Mouse (Mus musculus): ENCODE measurements at regions not wholly inside any gene's neighbourhood (a gene's known extent, or its start where the extent isn't known, plus 50 kb on each side); places are given as distances from the start of the nearest gene placed in this dataset.

DNA sequence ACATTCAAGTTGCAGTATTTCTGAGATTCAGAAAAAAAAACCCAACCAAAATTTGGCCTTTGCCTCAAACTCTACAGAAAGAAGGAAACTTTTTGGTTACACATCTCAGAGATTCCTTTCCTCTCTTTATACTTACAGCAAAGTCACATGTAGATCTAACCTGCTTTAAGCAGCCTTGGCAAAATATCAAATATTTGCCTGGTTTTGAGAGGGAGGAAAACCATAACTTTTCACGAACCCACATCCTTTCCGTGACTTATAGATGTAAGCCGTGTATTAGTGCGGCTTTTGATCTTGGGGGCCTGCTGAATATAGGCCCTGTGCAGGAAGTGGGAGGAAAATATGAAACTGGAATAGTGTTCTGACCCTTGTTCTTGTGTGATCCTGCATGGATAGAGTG lies 95.6 kb upstream of the Nr2f2 start:
- TF ChIP-seq CTCF (IDR thresholded peaks at IDR 0.05): no peak
- Histone ChIP-seq H3K27ac (no peak overlapping the region), H3K4me3 (no peak overlapping the region)
- DNase-seq (ENCODE audit: extremely low spot score in 1 of 2, low spot score in 2 of 2): no peak
- intact Hi-C loops (cut with DNase I): no loop called here

GRCm38 (mm10) chr7:70454525-70454924 lies 88.0 kb upstream of the Nr2f2 start:
- H3K4me3 ChIP-seq: no peak overlapping the region
- no peak for TF ChIP-seq CTCF (IDR thresholded peaks at IDR 0.05)
- intact Hi-C loops (cut with DNase I): no loop called here

DNA sequence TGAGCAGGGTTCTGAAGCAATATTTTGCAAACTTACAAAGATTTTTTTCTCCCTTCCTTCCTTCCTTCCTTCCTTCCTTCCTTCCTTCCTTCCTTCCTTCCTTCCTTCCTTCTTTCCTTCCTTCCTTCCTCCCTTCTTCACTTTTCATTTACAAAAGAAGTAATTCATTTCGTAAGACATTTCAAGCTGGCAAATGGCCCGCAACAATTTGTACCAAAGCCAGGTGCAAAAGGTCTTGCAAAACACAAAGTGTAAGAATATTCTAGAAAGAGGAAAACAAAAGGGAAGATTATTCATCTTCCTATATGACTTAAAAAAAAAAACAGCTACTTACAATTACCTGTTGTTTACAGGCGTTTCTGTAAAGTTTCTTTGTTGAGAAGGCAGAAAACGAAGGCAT lies 86.3 kb upstream of the Nr2f2 start:
- DNase-seq (ENCODE audit: extremely low spot score in 1 of 2, low spot score in 2 of 2): no peak
- no peak overlapping the region for H3K27ac ChIP-seq
- no peak for TF ChIP-seq CTCF (IDR thresholded peaks at IDR 0.05)
- intact Hi-C loops (cut with DNase I): no loop called here
- no peak overlapping the region for H3K4me3 ChIP-seq

More at GRCm38 (mm10) chr7:70454525-70454924, 88.0 kb upstream of the Nr2f2 start:
- H3K27ac ChIP-seq: no peak overlapping the region
- DNase-seq (ENCODE audit: extremely low spot score in 1 of 2, low spot score in 2 of 2): no peak

- H3K27ac ChIP-seq: no peak overlapping the region
- intact Hi-C loops (cut with DNase I): no loop called here
- TF ChIP-seq CTCF (IDR thresholded peaks at IDR 0.05): no peak
- H3K4me3 ChIP-seq: no peak overlapping the region
- no peak for DNase-seq (ENCODE audit: extremely low spot score in 1 of 2, low spot score in 2 of 2)
Observed at GRCm38 (mm10) chr7:70438908-70439307, 72.4 kb upstream of the Nr2f2 start.

DNA sequence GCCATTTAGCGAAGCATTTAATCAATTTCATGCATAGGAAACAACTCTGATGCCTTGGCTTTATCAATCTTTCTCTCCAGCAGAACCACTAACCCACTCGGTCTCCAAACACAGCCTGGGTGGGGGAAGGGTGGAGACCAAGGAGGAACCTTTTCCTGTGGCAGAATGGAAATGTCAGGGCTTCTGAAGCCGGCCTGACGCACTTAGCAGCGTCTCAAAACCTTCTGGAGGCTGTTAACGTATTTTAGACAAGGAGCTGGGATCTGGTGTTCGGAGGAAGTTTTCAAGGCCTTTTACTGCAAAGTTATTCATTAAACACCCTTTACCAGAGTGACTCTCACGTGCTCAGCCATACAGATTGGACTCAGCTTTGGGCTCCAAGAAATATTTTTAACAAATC lies 67.3 kb upstream of the Nr2f2 start:
- DNase-seq (ENCODE audit: extremely low spot score in 1 of 2, low spot score in 2 of 2): no peak
- TF ChIP-seq CTCF (IDR thresholded peaks at IDR 0.05): no peak
- Histone ChIP-seq H3K4me3 (no peak overlapping the region), H3K27ac (no peak overlapping the region)
- intact Hi-C loops (cut with DNase I): no loop called here

GRCm38 (mm10) chr7:70433358-70433757 lies 66.8 kb upstream of the Nr2f2 start:
- intact Hi-C loops (cut with DNase I): no loop called here
- Histone ChIP-seq H3K4me3 (no peak overlapping the region), H3K27ac (no peak overlapping the region)
- no peak for DNase-seq (ENCODE audit: extremely low spot score in 1 of 2, low spot score in 2 of 2)
- TF ChIP-seq CTCF (IDR thresholded peaks at IDR 0.05): no peak

DNA sequence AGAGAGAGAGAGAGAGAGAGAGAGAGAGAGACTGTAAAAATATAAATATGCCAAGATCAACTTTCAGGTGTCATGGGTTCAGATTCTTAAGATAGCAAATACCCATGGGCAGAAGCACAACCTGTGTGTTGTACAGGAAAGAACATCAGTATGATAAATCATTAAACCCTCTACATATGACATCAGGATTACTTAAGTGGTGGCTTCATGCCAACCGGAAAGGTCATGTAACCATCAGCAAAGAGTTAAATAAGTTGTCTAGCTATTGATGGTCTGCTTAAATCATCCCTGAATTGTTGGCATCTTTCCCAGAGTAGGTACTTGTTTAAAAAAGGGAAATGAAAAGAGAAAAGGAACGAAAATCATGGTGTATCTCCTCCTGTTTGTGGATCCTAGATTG lies 65.2 kb upstream of the Nr2f2 start:
- TF ChIP-seq CTCF (IDR thresholded peaks at IDR 0.05): no peak
- no peak overlapping the region for H3K27ac ChIP-seq
- intact Hi-C loops (cut with DNase I): no loop called here
- H3K4me3 ChIP-seq: no peak overlapping the region
- DNase-seq (ENCODE audit: extremely low spot score in 1 of 2, low spot score in 2 of 2): no peak

GRCm38 (mm10) chr7:70429326-70429725 lies 62.8 kb upstream of the Nr2f2 start:
- H3K27ac ChIP-seq: no peak overlapping the region
- no peak for DNase-seq (ENCODE audit: extremely low spot score in 1 of 2, low spot score in 2 of 2)
- no peak overlapping the region for H3K4me3 ChIP-seq
- intact Hi-C loops (cut with DNase I): no loop called here
- no peak for TF ChIP-seq CTCF (IDR thresholded peaks at IDR 0.05)

- no peak overlapping the region for H3K4me3 ChIP-seq
- no peak overlapping the region for H3K27ac ChIP-seq
- DNase-seq (ENCODE audit: extremely low spot score in 1 of 2, low spot score in 2 of 2): no peak
- no peak for TF ChIP-seq CTCF (IDR thresholded peaks at IDR 0.05)
- intact Hi-C loops (cut with DNase I): no loop called here
Observed at GRCm38 (mm10) chr7:70424231-70424620, 57.7 kb upstream of the Nr2f2 start.

- no peak for TF ChIP-seq CTCF (IDR thresholded peaks at IDR 0.05)
- intact Hi-C loops (cut with DNase I): no loop called here
- no peak for DNase-seq (ENCODE audit: extremely low spot score in 1 of 2, low spot score in 2 of 2)
- Histone ChIP-seq H3K4me3 (no peak overlapping the region), H3K27ac (no peak overlapping the region)
Observed at GRCm38 (mm10) chr7:70423524-70424230, 57.1 kb upstream of the Nr2f2 start.

- intact Hi-C loops (cut with DNase I): no loop called here
- DNase-seq (ENCODE audit: extremely low spot score in 1 of 2, low spot score in 2 of 2): no peak
- no peak for TF ChIP-seq CTCF (IDR thresholded peaks at IDR 0.05)
- no peak overlapping the region for H3K4me3 ChIP-seq
- no peak overlapping the region for H3K27ac ChIP-seq
Observed at GRCm38 (mm10) chr7:70416185-70416941, 49.8 kb upstream of the Nr2f2 start.
